Mouse (Mus musculus): ENCODE results near the gene Ddhd1. TPM values are rescaled to one million over a fixed set of nuclear protein-coding genes. Genes with fewer than 3 reads are reported as not detected.

Ddhd1 gene
- 30.4 TPM for polyA plus RNA-seq (2014; fragmentation: Illumina TruSeq; extraction: RNeasy Lipid Tissue Mini Kit (QIAGEN cat#74804); ENCODE audit: low read depth, low replicate concordance)

GRCm38 (mm10) chr14:45657641-45658611 is at the start of gene Ddhd1:
TSS of gene Ddhd1 (minus strand) at chr14:45658143.

Other genes with a start within 250 kb of the Ddhd1 start
- 110 TPM for gene Fermt2, start 128.0 kb downstream of the Ddhd1 start, polyA plus RNA-seq (2014; fragmentation: Illumina TruSeq; extraction: RNeasy Lipid Tissue Mini Kit (QIAGEN cat#74804); ENCODE audit: low read depth, low replicate concordance)

All from sigmoid colon, adult 10 weeks (tissue).